Mouse (Mus musculus) liver, embryonic 14.5 days (tissue): Measurements from ENCODE around the gene 0610040J01Rik. TPM values are rescaled to one million over a fixed set of nuclear protein-coding genes. Genes with fewer than 3 reads are reported as not detected.
A peak's percentile ranks its signal among the peaks of the same experiment; 100 is the strongest.

Source experiments
- ATAC-seq: fragments of 200-750 bp; cut with Nextera tagmentation; 2 replicates; pipeline ENCODE4 v1.8.0; 2017; ENCODE audit warnings: moderate number of reproducible peaks, mild to moderate bottlenecking, moderate library complexity; ENCODE audit not compliant: insufficient read depth
- DNase-seq, 3 experiments: peaks; one replicate each; pipeline ENCODE4 v3.0.0-alpha.2; 2012 to 2013; ENCODE audit warnings: low read depth in 3 of 3, low spot score in 3 of 3
- H3K27ac ChIP-seq: fragments of 300-500 bp; sonication (generic); 2 replicates; pipeline ENCODE4 v1.5.1; 2014; ENCODE audit warnings: moderate library complexity, mild to moderate bottlenecking, control low read depth, inconsistent platforms
- H3K27me3 ChIP-seq: fragments of 300-500 bp; sonication (generic); 2 replicates; pipeline ENCODE4 v1.6.1; 2014; ENCODE audit warnings: mild to moderate bottlenecking, low read length, moderate library complexity; ENCODE audit not compliant: control insufficient read depth, insufficient read depth
- H3K36me3 ChIP-seq: fragments of 300-500 bp; sonication (generic); replicated peaks from 2 replicates; pipeline ENCODE4 v1.6.1; 2014; ENCODE audit warnings: low read depth; ENCODE audit not compliant: control insufficient read depth, insufficient read depth
- H3K4me1 ChIP-seq, 2 experiments: fragments of 200-500 bp in 1 of 2; fragments of 300-500 bp in 1 of 2; sonication (generic) in 1 of 2; replicated peaks; 2 replicates each; pipeline ENCODE4 v1.6.1; 2012 to 2014; ENCODE audit warnings: antibody characterized with exemption in 1 of 2, inconsistent platforms in 1 of 2, low read length in 1 of 2; ENCODE audit not compliant: control insufficient read depth in 2 of 2, insufficient read depth in 2 of 2
- H3K4me2 ChIP-seq: fragments of 300-500 bp; sonication (generic); 2 replicates; pipeline ENCODE4 v1.6.1; 2014; ENCODE audit warnings: low read depth, mild to moderate bottlenecking, control low read depth, moderate library complexity
- H3K4me3 ChIP-seq, 2 experiments: fragments of 200-500 bp in 1 of 2; fragments of 300-500 bp in 1 of 2; sonication (generic) in 1 of 2; 2 replicates each; pipeline ENCODE4 v1.5.1; 2012 to 2014; ENCODE audit warnings: low read depth in 2 of 2, low read length in 2 of 2, mild to moderate bottlenecking in 2 of 2, control low read depth in 1 of 2, inconsistent platforms in 1 of 2, moderate library complexity in 1 of 2; ENCODE audit not compliant: insufficient read depth in 1 of 2
- H3K9ac ChIP-seq: fragments of 300-500 bp; sonication (generic); replicated peaks from 2 replicates; pipeline ENCODE4 v1.6.1; 2014; ENCODE audit warnings: mild to moderate bottlenecking, control low read depth, moderate library complexity
- H3K9me3 ChIP-seq: fragments of 300-500 bp; sonication (generic); 2 replicates; pipeline ENCODE4 v1.6.1; 2016; ENCODE audit warnings: low read length, mixed read lengths; ENCODE audit not compliant: control insufficient read depth
- CTCF ChIP-seq: IDR thresholded peaks from 2 replicates; pipeline ENCODE4 v1.5.1; 2016; ENCODE audit warnings: antibody characterized with exemption, low read depth, control low read depth
- EP300 ChIP-seq: IDR thresholded peaks from 2 replicates; pipeline ENCODE4 v1.6.1; 2016; ENCODE audit warnings: antibody characterized with exemption, low read depth
- WGBS: fragments of 180-500 bp; shearing (Covaris S2); extraction: QIAGEN DNeasy Blood & Tissue Kit; methylation state at CpG from one replicate; pipeline ENCODE4 v1.1.7; 2014; ENCODE audit not compliant: insufficient replicate concordance; 5-methylcytosine and 5-hydroxymethylcytosine counted together
- polyA plus RNA-seq, 2 experiments: library from polyadenylated mRNA; depleted of rRNA in 1 of 2; stranded (reverse) in 1 of 2; unstranded in 1 of 2; fragments of >200 nt; fragmentation: Nextera tagmentation in 1 of 2; extraction: Ambion mirVana in 1 of 2; gene quantifications; 2 replicates each; pipeline versions ENCODE4 v1.2.1 to v1.2.3; 2012 to 2014

Gene 0610040J01Rik
- polyA plus RNA-seq, 2 experiments, result 6.0 to 8.5 TPM

- H3K27ac ChIP-seq, result no peak overlapping the region
- 53% methylated on average over 2 of the region's 2 CpGs for WGBS
- no peaks in the 10 kb centered on the region for H3K4me1 ChIP-seq
- H3K4me3 ChIP-seq, result no peak overlapping the region
- H3K9ac ChIP-seq, result no peak overlapping the region
- H3K9me3 ChIP-seq, result no peaks in the 10 kb centered on the region
- no peak overlapping the region for H3K4me2 ChIP-seq
- ATAC-seq (no peak), DNase-seq (no peak)
- TF ChIP-seq EP300 (no peak), CTCF (no peak)
- no peaks in the 10 kb centered on the region for H3K36me3 ChIP-seq
- no peaks in the 10 kb centered on the region for H3K27me3 ChIP-seq
Observed at GRCm38 (mm10) chr5:63772971-63773370, 39.2 kb upstream of the 0610040J01Rik start.

GRCm38 (mm10) chr5:63773603-63774002, 38.6 kb upstream of the 0610040J01Rik start:
- Histone ChIP-seq H3K4me1 (no peaks in the 10 kb centered on the region), H3K9me3 (no peaks in the 10 kb centered on the region), H3K4me3 (no peak overlapping the region), H3K9ac (no peak overlapping the region), H3K36me3 (no peaks in the 10 kb centered on the region), H3K27me3 (no peaks in the 10 kb centered on the region), H3K4me2 (no peak overlapping the region), H3K27ac (no peak overlapping the region)
- 52% methylated on average over 1 of the region's 1 CpGs for WGBS
- ATAC-seq, result no peak
- no peak for DNase-seq
- no peak for TF ChIP-seq CTCF
- no peak for TF ChIP-seq EP300

GRCm38 (mm10) chr5:63788156-63788826, 23.9 kb upstream of the 0610040J01Rik start:
- Histone ChIP-seq H3K9ac (no peak overlapping the region), H3K9me3 (no peaks in the 10 kb centered on the region), H3K27me3 (no peaks in the 10 kb centered on the region), H3K36me3 (no peaks in the 10 kb centered on the region), H3K4me1 (peaks cover 0 to 8% of the 10 kb centered on the region in 2 experiments; a peak in 2 of 4 replicates), H3K4me3 (no peak overlapping the region), H3K4me2 (peak overlapping the region; percentile 20; the same call in 1 of the 2 replicates), H3K27ac (no peak overlapping the region)
- TF ChIP-seq EP300, result no peak
- TF ChIP-seq CTCF, result no peak
- WGBS, result 71% methylated on average over 10 of the region's 10 CpGs
- DNase-seq, result peak; percentile 9 to 22 (median 20)
- ATAC-seq, result peak; percentile 78

GRCm38 (mm10) chr5:63812509-63812865, 324 bp downstream of the 0610040J01Rik start:
- H3K36me3 ChIP-seq, result no peaks in the 10 kb centered on the region
- DNase-seq, result no peak
- WGBS, result 3% methylated on average over 26 of the region's 26 CpGs

GRCm38 (mm10) chr5:63816643-63817042, 4.5 kb downstream of the 0610040J01Rik start:
- no peak for ATAC-seq
- Histone ChIP-seq H3K4me1 (peaks cover 4 to 14% of the 10 kb centered on the region in 2 experiments; a peak in 3 of 4 replicates), H3K27ac (no peak overlapping the region), H3K4me3 (no peak overlapping the region), H3K9ac (no peak overlapping the region), H3K27me3 (peaks cover 16% of the 10 kb centered on the region), H3K4me2 (no peak overlapping the region), H3K36me3 (no peaks in the 10 kb centered on the region), H3K9me3 (no peaks in the 10 kb centered on the region)
- TF ChIP-seq EP300 (no peak), CTCF (no peak)
- DNase-seq, result no peak
- 76% methylated on average over 7 of the region's 7 CpGs for WGBS

More at GRCm38 (mm10) chr5:63812509-63812865, 324 bp downstream of the 0610040J01Rik start:
- no peak for ATAC-seq
- Histone ChIP-seq H3K4me1 (0 out of 4 replicates have a peak, but pooled peaks cover 0 to 3% of the 10 kb centered on the region in 2 experiments), H3K27ac (no peak overlapping the region), H3K9me3 (no peaks in the 10 kb centered on the region), H3K4me3 (peak overlapping the region; percentile 51 to 57), H3K4me2 (peak overlapping the region; percentile 69), H3K9ac (peak overlapping the region; percentile 37), H3K27me3 (peaks cover 18% of the 10 kb centered on the region)
- no peak for TF ChIP-seq EP300
- TF ChIP-seq CTCF, result no peak
